Mouse (Mus musculus) limb, embryonic 10.5 days (tissue): Measurements from ENCODE around the gene Fubp1. TPM values are rescaled to one million over a fixed set of nuclear protein-coding genes. Genes with fewer than 3 reads are reported as not detected.
A peak's percentile ranks its signal among the peaks of the same experiment; 100 is the strongest.

Experiments used
- DNase-seq: peaks from one replicate; pipeline ENCODE4 v3.0.0-alpha.2; 2017; ENCODE audit warnings: low spot score
- H3K27ac ChIP-seq: fragments of 300-500 bp; sonication (generic); 2 replicates; pipeline ENCODE4 v1.5.1; 2016; ENCODE audit warnings: mild to moderate bottlenecking
- H3K27me3 ChIP-seq: fragments of 300-500 bp; sonication (generic); 2 replicates; pipeline ENCODE4 v1.6.1; 2016; ENCODE audit warnings: low read depth, mild to moderate bottlenecking; ENCODE audit not compliant: poor library complexity, severe bottlenecking
- H3K36me3 ChIP-seq: fragments of 300-500 bp; sonication (generic); 2 replicates; pipeline ENCODE4 v1.6.1; 2016; ENCODE audit warnings: mild to moderate bottlenecking, moderate library complexity
- H3K4me1 ChIP-seq: fragments of 300-500 bp; sonication (generic); 2 replicates; pipeline ENCODE4 v1.6.1; 2016
- H3K4me3 ChIP-seq: fragments of 300-500 bp; sonication (generic); 2 replicates; pipeline ENCODE4 v1.5.1; 2016; ENCODE audit warnings: mild to moderate bottlenecking, moderate library complexity
- H3K9me3 ChIP-seq: fragments of 300-500 bp; sonication (generic); replicated peaks from 2 replicates; pipeline ENCODE4 v1.6.1; 2016; ENCODE audit warnings: mild to moderate bottlenecking
- WGBS: fragments of 180-500 bp; shearing (Covaris S2); methylation state at CpG from one replicate; pipeline ENCODE4 v1.1.7; 2016; 5-methylcytosine and 5-hydroxymethylcytosine counted together
- polyA plus RNA-seq: library from polyadenylated mRNA; unstranded; fragments of >200 nt; fragmentation: Nextera tagmentation; extraction: Ambion mirVana; gene quantifications from 2 replicates; pipeline ENCODE4 v1.2.1, GENCODE M21; 2016

The Fubp1 gene
- polyA plus RNA-seq, 1 experiment from 2014 or later: 467 TPM

- no peak for DNase-seq
Observed at GRCm38 (mm10) chr3:152272974-152273685, 62.9 kb downstream of the Fubp1 start.

GRCm38 (mm10) chr3:152275008-152275407, 64.8 kb downstream of the Fubp1 start:
- H3K27ac ChIP-seq: no peak overlapping the region
- no peaks in the 10 kb centered on the region for H3K4me1 ChIP-seq
- peaks cover 16% of the 10 kb centered on the region for H3K36me3 ChIP-seq
- no peak for DNase-seq
- no peaks in the 10 kb centered on the region for H3K9me3 ChIP-seq
- H3K27me3 ChIP-seq: no peaks in the 10 kb centered on the region
- 85% methylated on average over 8 of the region's 8 CpGs for WGBS
- no peak overlapping the region for H3K4me3 ChIP-seq

More at GRCm38 (mm10) chr3:152272974-152273685, 62.9 kb downstream of the Fubp1 start:
- H3K4me3 ChIP-seq: no peak overlapping the region
- H3K9me3 ChIP-seq: no peaks in the 10 kb centered on the region
- 90% methylated on average over 20 of the region's 20 CpGs for WGBS
- no peaks in the 10 kb centered on the region for H3K4me1 ChIP-seq
- peaks cover 16% of the 10 kb centered on the region for H3K36me3 ChIP-seq
- peaks cover 4% of the 10 kb centered on the region for H3K27me3 ChIP-seq
- H3K27ac ChIP-seq: no peak overlapping the region

GRCm38 (mm10) chr3:152276935-152277334, 66.7 kb downstream of the Fubp1 start:
- 98% methylated on average over 3 of the region's 3 CpGs for WGBS
- Histone ChIP-seq H3K4me1 (no peaks in the 10 kb centered on the region), H3K36me3 (peaks cover 22% of the 10 kb centered on the region), H3K9me3 (no peaks in the 10 kb centered on the region), H3K4me3 (no peak overlapping the region), H3K27me3 (no peaks in the 10 kb centered on the region), H3K27ac (no peak overlapping the region)
- DNase-seq: no peak

GRCm38 (mm10) chr3:152277912-152278311, 67.7 kb downstream of the Fubp1 start:
- Histone ChIP-seq H3K36me3 (peaks cover 31% of the 10 kb centered on the region), H3K27me3 (no peaks in the 10 kb centered on the region), H3K27ac (no peak overlapping the region), H3K9me3 (no peaks in the 10 kb centered on the region), H3K4me1 (no peaks in the 10 kb centered on the region), H3K4me3 (no peak overlapping the region)
- DNase-seq: no peak
- 91% methylated on average over 2 of the region's 2 CpGs for WGBS

GRCm38 (mm10) chr3:152278431-152278830, 68.2 kb downstream of the Fubp1 start:
- H3K9me3 ChIP-seq: no peaks in the 10 kb centered on the region
- no peak for DNase-seq
- H3K36me3 ChIP-seq: peaks cover 33% of the 10 kb centered on the region
- H3K27me3 ChIP-seq: no peaks in the 10 kb centered on the region
- WGBS: 56% methylated on average over 2 of the region's 2 CpGs
- H3K4me3 ChIP-seq: no peak overlapping the region
- no peaks in the 10 kb centered on the region for H3K4me1 ChIP-seq
- no peak overlapping the region for H3K27ac ChIP-seq

GRCm38 (mm10) chr3:152282126-152282525, 71.9 kb downstream of the Fubp1 start:
- no peaks in the 10 kb centered on the region for H3K9me3 ChIP-seq

GRCm38 (mm10) chr3:152284306-152284705, 74.1 kb downstream of the Fubp1 start:
- Histone ChIP-seq H3K4me3 (no peak overlapping the region), H3K36me3 (peaks cover 65% of the 10 kb centered on the region), H3K27me3 (no peaks in the 10 kb centered on the region), H3K27ac (no peak overlapping the region), H3K4me1 (no peaks in the 10 kb centered on the region), H3K9me3 (no peaks in the 10 kb centered on the region)
- DNase-seq: no peak
- WGBS: 100% methylated on average over 1 of the region's 1 CpGs

More at GRCm38 (mm10) chr3:152282126-152282525, 71.9 kb downstream of the Fubp1 start:
- WGBS: 37% methylated on average over 3 of the region's 3 CpGs
- Histone ChIP-seq H3K36me3 (peaks cover 46% of the 10 kb centered on the region), H3K4me3 (no peak overlapping the region), H3K27ac (no peak overlapping the region), H3K27me3 (no peaks in the 10 kb centered on the region), H3K4me1 (no peaks in the 10 kb centered on the region)
- DNase-seq: peak; percentile 56

- Histone ChIP-seq H3K27ac (no peak overlapping the region), H3K4me3 (no peak overlapping the region), H3K4me1 (no peaks in the 10 kb centered on the region), H3K27me3 (no peaks in the 10 kb centered on the region), H3K9me3 (no peaks in the 10 kb centered on the region), H3K36me3 (peaks cover 66% of the 10 kb centered on the region)
- 88% methylated on average over 5 of the region's 5 CpGs for WGBS
- DNase-seq: no peak
Observed at GRCm38 (mm10) chr3:152284759-152285158, 74.5 kb downstream of the Fubp1 start.

Other genes with a start within 250 kb of the Fubp1 start
- gene Gipc2, start 44.2 kb upstream of the Fubp1 start, polyA plus RNA-seq: 2.1 and 4.5 TPM in 2 replicates
- 14.0 and 20.7 TPM in 2 replicates for gene Dnajb4, start 120 bp upstream of the Fubp1 start, polyA plus RNA-seq
- 3.0 and 3.1 TPM in 2 replicates for gene Nexn, start 55.9 kb downstream of the Fubp1 start, polyA plus RNA-seq
- 16.8 and 21.5 TPM in 2 replicates for gene Miga1, start 130.0 kb downstream of the Fubp1 start, polyA plus RNA-seq
- gene Usp33, start 136.1 kb downstream of the Fubp1 start, polyA plus RNA-seq: 46.4 and 52.0 TPM in 2 replicates
- 57.8 and 60.1 TPM in 2 replicates for gene Zzz3, start 185.1 kb downstream of the Fubp1 start, polyA plus RNA-seq